Mouse (Mus musculus) gastrocnemius, adult 18-20 months (tissue): ENCODE data around the gene Tsga10ip. TPM values are rescaled to one million over a fixed set of nuclear protein-coding genes. Genes with fewer than 3 reads are reported as not detected.

ENCODE experiments used
- DNase-seq: peaks from one replicate; pipeline ENCODE4 v3.0.0; 2021; ENCODE audit warnings: low spot score
- long read RNA-seq, 2 experiments: library from polyadenylated mRNA; stranded (forward); transcript quantifications; one replicate each; pipeline ENCODE4 v2.0.0; 2021
- total RNA-seq, 2 experiments: library from RNA; stranded (reverse); gene quantifications; 2 replicates each; pipeline ENCODE4 v1.2.3; 2021

Gene Tsga10ip
- 1 to 10 TPM; 1.2 to 1.3 TPM for total RNA-seq
- long read RNA-seq, experiment 1, partial matches to known transcripts: 0 of 9 reads
- long read RNA-seq, experiment 1, other reads (novel, unspliced or antisense): 8 of 9 reads
- long read RNA-seq, experiment 2: 0 reads

GRCm38 (mm10) chr19:5402293-5402692 is at the start of gene Tsga10ip:
Gene Tsga10ip (minus strand): TSS chr19:5402526.
- DNase-seq: no peak

- DNase-seq: no peak
Measured at GRCm38 (mm10) chr19:5451766-5452165, 49.4 kb upstream of the Tsga10ip start.

GRCm38 (mm10) chr19:5449673-5450072 is 47.3 kb upstream of the Tsga10ip start:
- DNase-seq: no peak

GRCm38 (mm10) chr19:5448354-5449150 is 46.2 kb upstream of the Tsga10ip start:
- no peak for DNase-seq

GRCm38 (mm10) chr19:5447515-5448353 is 45.4 kb upstream of the Tsga10ip start, which contains the start of gene Fosl1:
Gene Fosl1 (plus strand): TSS chr19:5447547.
- DNase-seq: peak; percentile 45

GRCm38 (mm10) chr19:5445747-5446146 is 43.4 kb upstream of the Tsga10ip start:
- DNase-seq: no peak

GRCm38 (mm10) chr19:5444954-5445353 is 42.6 kb upstream of the Tsga10ip start:
- no peak for DNase-seq

- DNase-seq: no peak
Measured at GRCm38 (mm10) chr19:5444371-5444908, 42.1 kb upstream of the Tsga10ip start.

GRCm38 (mm10) chr19:5433951-5434350 is 31.6 kb upstream of the Tsga10ip start:
- DNase-seq: no peak

- peak; percentile 47 for DNase-seq
Measured at GRCm38 (mm10) chr19:5432992-5433852, 30.9 kb upstream of the Tsga10ip start.

- DNase-seq: peak; percentile 54
Measured at GRCm38 (mm10) chr19:5431911-5432464, 29.7 kb upstream of the Tsga10ip start.

GRCm38 (mm10) chr19:5430408-5430807 is 28.1 kb upstream of the Tsga10ip start:
- no peak for DNase-seq

GRCm38 (mm10) chr19:5429806-5430205 is 27.5 kb upstream of the Tsga10ip start:
- peak; percentile 86 for DNase-seq

- DNase-seq: no peak
Measured at GRCm38 (mm10) chr19:5429219-5429618, 26.9 kb upstream of the Tsga10ip start.

GRCm38 (mm10) chr19:5428083-5428482 is 25.8 kb upstream of the Tsga10ip start:
- DNase-seq: peak; percentile 59

GRCm38 (mm10) chr19:5426640-5427290 is 24.4 kb upstream of the Tsga10ip start:
- no peak for DNase-seq

- no peak for DNase-seq
Measured at GRCm38 (mm10) chr19:5425906-5426565, 23.7 kb upstream of the Tsga10ip start.

GRCm38 (mm10) chr19:5424782-5425741 is 22.7 kb upstream of the Tsga10ip start, which contains the start of the genes Drap1 and AI837181:
Gene Drap1 (minus strand): TSS chr19:5424979.
Gene AI837181 (plus strand): TSS chr19:5425144.
- DNase-seq: peak; percentile 93
